Mouse (Mus musculus): ENCODE measurements around the gene Pdrg1.

Pdrg1 gene

DNA sequence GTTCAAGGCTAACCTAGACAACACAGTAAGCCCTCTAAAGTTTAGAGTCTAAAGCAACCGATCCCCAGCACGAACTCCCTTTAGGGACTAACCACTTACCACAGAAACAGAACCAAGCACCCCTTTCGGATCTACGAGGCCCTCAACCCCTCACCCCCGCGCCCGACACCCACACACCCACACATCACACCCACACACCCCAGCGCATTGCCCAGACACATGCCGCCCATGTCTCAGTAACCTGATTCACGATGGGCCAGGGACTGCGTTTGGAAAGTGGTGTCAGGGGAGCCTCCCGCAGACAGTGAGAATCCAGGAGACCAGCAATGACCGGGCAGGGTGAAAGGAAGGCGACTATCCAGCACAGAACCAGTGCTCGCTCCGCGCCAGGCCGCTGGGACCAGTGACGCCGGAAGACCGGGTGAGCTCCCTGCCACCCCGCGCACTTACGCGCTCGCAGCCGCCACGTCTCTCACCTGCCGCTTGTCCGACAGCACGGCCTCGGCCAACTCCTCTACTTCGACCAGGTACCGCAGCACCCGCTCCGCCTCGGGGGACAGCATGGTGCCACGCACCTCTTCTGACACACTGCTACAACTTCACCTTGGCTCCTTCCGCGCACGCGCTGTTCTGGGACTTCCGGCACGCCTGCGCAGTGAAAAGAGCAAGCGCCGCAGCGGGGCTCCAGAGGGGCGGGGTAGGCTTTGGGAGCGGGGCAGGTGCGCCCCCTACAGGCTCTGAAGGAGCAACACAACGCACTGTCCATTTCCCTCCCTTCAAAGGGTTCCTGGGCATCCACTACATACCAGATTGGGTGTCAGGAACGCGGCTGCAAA lies at the start of gene Pdrg1:
Gene Pdrg1, minus strand, starts transcription at position 670 of the 836 bp plus-strand sequence.
- peak; percentile 97 for DNase-seq (ENCODE audit: low read depth)

DNA sequence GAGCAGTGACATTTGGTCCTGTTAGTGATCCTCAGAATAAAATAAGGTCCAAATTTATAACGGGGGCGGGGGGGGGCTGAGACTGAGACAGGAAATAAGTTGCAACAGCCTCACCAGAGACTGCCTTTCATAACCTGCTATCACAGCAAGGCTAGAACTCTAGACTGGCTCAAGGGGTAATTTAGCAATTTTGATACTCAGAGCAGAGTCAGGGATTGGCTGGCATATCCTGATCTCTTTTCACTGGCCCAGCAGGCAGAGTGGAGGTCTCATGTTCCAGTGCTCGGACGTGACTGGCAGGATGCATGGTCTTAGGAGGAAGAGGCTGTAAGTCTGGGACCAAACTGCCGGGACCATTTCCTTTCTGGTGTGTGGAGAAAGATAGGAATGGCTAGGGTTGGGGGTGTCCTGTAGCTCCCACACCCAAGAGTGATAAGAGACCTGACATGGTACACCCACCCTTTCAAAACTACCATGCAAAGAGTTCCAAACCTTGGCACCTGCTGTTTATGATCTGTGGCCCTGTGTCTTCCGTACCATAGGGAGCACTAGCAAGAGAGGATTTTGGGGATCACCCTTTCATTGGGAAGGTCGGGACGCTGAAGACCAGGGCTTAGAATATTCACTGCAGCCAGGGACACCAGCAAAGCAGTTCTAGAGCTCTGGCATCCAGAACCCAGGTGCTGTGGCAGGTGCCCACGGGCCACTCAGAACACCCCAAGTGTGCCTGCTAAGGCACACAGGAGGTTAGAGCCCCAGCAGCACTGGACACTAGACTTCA lies 49.2 kb upstream of the Pdrg1 start:
- no peak for DNase-seq (ENCODE audit: low read depth)

DNA sequence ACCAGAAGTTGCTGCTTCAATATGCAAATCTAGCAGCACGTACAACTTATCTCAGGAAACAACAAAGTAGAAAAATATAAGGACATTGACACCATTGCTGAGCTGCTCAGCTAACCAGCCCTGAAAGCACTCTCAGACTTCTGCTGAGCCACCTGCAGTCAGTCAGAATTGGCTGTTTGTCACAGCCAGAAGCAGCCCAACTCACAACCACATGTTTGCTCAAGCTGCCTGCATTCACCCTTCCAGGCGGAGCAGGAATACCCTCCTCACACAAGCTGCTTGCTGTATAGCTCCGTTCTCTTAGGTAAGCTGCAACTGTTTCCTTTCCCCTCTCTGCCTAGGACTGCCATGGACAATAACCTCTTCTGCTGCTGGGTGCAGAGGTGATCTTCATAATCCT lies 48.2 kb upstream of the Pdrg1 start:
- peak; percentile 5 for DNase-seq (ENCODE audit: low read depth)

DNA sequence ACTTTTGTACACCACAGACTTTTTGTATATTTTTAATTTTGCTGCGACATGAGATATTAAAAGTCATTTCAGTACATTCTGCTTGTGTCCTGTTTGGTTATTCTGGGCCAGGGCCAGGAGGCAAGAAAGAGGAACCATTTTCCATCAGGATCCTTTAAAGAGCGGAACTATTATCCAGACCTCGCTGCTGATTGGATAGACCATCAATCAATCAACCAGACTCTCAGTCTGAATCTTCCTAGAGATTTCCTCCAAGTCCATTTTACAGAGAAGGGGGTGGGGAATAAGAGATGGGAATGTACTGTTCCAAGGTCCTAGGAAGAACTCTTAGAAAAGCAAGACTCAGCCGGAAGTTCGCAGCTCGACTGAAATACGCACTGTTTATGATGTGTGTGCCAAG lies 45.0 kb upstream of the Pdrg1 start:
- no peak for DNase-seq (ENCODE audit: low read depth)

DNA sequence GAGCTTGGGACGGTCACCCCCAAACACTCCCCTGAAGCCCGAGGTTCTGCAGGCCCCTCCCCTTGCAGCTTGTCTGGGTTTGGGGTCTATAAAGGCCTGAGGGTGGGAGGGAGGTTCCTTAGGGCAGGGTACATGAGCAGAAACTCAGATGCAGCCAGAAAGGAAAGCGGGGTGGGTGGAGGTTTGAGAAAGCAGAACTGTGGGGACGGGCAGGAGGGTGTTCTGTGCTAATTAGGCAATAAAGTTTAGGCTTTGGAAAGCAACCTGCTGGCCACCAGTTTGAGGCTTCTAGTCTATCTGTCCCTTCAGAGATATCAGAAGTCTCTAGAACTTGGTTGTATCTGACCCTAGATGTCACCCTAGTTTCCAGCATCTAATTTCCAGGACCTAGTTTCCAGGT lies 43.1 kb upstream of the Pdrg1 start:
- DNase-seq (ENCODE audit: low read depth), result no peak

DNA sequence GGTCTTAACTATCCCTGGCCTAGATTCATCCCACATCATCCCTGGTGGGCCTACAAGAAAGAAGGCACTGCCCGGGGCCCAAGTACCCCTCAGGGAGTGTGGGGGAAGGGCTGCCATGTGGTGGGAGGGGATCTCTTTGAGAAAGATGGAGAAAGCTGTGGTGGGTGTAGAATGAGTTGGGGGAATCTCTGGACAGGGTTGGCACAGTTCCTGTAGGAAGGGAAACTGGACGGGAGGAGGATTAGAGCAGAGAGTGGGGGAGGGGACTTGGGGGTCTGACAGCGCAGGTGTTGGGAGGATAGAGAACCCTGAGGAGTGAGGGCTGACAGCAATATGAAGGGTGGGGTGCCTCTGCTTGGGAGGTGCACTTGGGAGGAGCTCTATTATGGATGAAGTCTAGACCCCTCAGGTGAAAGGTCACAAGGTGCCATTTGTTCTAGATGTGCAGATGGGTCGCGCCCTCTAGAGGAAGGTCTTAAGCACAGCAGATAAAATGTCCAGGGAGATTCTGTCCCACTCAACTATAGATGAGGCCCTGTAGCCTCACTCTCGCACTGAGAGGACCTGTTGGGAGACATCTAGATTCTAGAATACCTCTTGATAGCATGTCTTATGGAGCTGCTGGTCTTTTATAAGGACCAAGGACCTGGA lies 40.2 kb upstream of the Pdrg1 start:
- DNase-seq (ENCODE audit: low read depth), result no peak

DNA sequence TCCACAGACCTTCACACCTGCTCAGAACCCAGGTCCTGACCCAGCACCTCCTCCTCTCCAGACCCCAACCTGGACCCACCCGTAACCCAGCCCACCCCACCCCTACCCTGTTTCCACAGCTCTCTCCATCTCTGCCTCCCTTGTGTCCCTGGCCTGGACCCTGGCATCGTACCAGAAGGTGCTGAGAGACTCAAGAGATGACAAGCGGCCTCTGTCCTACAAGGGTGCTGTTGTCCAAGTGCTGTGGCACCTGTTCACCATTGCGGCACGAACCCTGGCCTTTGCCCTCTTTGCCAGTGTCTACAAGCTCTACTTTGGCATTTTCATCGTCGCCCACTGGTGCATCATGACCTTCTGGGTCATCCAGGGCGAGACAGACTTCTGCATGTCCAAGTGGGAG lies 38.7 kb upstream of the Pdrg1 start:
- no peak for DNase-seq (ENCODE audit: low read depth)

DNA sequence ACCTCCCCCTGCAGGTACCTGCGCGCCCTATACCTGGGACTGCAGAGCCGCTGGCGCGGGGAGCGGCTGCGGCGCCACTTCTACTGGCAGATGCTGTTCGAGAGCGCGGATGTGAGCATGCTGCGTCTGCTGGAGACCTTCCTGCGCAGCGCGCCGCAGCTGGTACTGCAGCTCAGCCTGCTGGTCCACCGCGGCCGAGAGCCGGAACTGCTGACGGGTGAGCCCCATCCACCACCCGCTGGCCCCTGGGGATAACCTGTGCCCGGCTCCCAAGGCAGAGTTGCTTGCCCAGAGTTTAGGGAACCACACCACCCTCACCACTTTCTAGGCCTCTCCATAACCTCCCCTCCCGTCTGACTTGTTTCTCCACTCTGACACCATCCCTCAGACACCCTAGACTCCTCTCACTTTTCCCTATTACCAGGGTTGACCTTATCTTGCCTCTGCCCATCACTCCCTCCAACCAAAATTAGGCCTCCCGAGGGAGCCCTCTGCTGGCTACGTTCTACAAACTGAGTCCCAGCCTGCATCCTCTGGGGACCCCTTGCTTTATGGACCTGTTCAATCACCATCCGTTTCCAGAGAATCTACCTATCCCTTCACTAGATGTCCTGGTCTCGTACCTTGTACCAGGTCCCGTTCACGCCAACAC lies 37.6 kb upstream of the Pdrg1 start:
- no peak for DNase-seq (ENCODE audit: low read depth)

DNA sequence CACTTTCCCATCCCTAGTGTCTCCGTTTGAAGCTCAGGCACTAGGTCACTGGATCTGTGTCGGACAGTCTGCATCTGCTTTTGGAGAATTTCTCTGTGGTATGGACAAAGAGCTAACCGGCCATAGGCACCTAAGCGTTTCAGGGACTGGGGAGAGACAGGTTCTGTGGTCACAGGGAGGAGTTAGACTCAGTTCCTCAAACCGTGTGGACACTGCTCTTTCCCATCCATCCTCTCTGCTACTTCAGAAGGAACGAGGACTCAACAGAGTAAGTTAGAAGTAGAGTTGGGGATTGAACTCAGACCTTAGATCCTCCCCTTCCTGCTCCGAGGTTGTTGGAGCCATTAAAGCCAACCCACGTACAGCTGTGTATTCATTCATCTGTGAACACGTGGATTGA lies 36.3 kb upstream of the Pdrg1 start:
- DNase-seq (ENCODE audit: low read depth), result no peak

DNA sequence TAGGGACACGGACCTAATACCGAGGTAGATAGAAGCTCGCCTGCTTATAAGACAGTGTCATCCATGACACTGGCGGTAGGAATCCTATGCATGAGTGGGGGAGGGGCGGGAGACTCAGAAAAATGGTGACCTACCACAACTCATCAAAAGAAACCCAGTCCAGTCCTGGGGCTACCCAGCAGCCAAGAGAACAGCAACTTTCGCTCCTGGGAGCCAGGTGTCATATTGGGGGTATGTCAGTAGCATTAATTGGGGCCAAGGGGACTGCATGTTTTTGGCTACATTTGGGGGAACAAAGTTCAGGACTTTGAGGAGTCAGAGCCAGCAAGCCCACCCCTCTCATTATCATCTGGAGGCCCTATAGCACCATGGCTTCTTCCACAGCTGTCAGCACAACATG lies 35.9 kb upstream of the Pdrg1 start:
- DNase-seq (ENCODE audit: low read depth), result no peak

DNA sequence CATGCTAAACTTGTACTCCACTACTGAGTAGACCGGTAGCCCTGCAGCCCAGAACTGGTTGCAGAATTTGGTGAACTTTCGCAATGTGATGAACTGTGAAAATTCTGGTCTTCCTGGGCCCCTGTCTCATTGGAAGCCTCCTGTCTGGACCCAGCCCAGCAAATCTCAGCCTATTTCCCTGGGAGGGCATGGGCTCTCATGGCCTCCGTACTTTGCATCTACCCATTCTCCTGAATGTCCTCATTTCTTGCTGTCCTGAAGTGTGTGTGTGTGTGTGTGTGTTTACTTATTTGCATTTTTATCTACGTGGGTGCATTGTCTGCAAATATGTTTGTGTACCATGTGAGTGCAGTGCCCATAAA lies 34.8 kb upstream of the Pdrg1 start:
- DNase-seq (ENCODE audit: low read depth), result no peak

DNA sequence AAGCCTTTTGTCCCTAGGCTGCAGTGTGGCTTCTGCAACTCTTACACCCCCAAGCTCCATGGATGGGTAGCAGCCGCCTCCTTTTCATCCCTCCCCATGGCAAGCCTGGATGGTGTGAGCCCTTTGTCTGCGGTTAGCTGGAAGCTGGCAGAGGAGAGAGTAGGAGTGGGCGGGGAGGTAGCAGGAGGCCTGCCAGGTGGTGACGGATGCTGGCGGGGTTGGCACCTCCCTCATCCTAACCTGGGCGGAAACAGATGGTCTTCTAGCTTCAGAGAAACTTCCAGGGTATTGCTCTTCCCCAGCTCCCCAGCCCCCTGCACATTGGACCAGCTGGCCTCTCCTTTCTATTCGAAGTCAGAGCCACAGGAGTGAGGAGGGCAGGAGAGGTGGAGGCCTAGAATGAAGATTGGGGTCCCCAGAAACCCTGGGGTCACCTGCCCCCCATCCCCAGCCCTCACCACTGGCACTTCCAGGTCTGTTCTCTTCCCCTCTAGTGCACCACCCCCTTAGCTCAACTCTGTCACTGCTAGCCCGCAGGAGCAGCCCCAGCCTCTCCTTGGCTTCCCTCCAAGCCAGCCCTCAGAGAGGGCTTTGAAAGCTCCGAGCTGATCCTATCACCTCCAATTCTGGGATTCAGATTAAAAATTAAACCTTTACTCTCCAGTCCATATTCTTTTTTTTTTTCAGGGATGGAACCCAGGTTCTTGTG lies 34.2 kb upstream of the Pdrg1 start:
- DNase-seq (ENCODE audit: low read depth), result no peak

DNA sequence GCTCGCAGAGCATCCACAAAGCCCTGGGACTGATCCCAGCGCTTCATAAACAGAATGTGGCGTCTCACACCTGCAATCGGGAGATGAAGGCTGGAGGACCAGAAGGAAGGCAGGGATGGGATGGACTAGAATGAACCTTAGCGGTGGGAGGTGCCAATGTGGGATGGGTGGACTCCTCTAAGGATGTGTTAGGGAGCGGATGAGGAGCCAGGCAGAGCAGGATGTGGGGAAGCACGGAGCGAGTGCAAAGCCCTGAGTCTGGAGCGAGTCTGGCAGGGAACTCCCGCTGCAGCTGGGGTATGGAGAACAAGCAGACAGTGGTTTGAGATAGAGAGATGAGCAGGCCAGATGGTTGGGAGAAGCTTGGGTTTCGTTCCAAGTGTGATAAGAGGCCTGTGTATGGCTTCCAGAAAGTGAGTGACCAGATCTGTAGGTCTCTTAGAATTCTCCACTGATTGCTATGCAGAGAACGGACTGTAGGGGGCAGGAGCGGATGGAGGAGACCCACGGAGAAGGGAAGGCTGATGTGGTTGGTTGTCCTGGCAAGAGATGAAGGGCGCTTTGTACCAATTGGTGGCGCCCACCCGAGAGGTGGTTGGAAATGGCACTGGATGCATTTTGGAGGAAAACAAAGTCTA lies 32.7 kb upstream of the Pdrg1 start:
- DNase-seq (ENCODE audit: low read depth), result peak; percentile 57

DNA sequence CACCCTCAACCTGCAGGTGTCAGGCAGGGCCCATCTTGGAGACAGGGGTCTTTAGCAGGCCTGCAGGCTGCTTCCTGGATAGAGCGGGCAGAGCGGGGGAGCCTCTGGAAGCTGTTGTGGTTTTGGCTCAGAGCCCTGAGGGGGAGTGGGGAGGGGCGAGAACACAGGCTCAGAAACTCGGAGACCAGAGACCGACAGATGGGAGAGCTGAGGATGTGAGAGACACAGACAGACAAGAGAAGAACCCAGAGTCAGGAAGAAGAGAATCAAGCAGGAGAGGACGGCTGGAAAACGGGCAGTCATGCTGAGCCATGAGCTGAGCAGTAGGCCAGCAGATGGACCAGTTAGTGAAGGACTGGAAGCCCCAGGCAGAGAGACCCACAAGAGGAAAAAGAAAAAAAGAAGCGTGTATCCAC lies 30.7 kb upstream of the Pdrg1 start:
- peak; percentile 11 for DNase-seq (ENCODE audit: low read depth)

DNA sequence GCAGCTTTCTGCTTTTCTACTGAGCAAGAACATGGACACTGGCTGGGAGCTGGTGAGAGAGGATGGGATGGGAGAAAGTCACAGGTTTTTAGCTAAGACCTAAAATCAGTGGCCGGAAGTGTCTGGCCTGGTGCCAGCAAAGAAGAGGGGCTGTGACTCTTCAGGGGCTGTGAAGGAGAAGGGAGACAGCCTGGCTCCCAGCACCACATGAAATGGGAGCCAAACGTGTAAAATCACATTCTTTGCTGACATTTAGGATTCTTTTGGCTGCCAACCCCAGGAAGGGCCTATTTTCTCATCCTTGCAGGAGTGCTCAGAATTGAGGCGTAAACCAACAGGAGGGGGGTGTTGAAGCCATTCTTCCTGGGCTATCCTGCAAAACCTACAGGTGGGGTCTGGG lies 28.7 kb upstream of the Pdrg1 start:
- no peak for DNase-seq (ENCODE audit: low read depth)

DNA sequence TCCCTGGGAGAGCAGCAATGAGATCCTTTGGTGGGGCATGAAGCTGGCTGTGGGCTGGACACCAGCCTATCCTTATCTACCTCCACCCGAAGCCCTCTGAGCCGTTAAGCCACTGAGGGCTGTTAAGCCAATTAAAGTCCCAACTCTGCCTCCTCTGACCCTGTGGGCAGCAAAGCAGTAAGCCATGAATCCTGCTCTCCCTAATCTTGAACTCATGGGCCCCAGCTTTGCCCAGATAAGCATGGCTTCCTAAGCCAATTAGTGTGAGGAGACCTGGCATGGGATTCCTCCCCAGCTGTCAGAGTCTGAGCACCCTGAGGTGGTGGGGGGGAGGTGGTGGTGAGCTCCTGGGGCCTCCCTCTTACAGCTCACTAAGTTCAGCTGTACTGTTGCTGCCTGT lies 21.5 kb upstream of the Pdrg1 start:
- no peak for DNase-seq (ENCODE audit: low read depth)

DNA sequence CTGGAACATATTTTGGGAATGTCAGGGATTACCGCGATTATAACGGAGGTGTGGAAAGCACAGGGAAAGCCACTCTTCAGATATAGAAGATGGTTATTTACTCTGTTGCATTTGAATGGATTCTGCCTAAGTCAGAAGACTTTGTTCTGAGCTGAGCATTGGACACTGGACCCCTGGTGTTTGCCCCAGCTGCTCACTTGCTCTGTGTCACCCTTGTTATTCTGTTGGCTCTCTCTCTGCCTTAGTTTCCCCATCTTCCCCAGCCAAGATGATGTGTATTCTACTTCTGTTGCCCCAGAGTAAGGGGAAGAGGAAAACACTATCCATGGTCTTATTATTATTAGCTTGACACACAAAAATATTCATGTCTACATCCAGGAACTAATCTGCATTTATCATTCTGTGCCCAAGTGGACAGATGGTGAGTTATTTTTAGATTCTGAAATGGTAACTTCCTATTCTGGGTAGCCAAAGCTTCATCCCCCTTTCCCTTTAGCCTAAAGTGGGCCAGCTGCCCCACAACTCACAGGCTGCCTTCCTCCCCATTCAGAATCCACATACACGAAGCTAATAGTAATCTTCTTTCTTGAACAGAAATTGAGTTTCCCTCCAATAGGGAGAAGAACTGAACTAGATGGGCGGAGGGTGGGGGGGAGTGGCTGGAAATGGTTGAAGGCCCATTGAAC lies 18.5 kb upstream of the Pdrg1 start:
- DNase-seq (ENCODE audit: low read depth), result no peak

DNA sequence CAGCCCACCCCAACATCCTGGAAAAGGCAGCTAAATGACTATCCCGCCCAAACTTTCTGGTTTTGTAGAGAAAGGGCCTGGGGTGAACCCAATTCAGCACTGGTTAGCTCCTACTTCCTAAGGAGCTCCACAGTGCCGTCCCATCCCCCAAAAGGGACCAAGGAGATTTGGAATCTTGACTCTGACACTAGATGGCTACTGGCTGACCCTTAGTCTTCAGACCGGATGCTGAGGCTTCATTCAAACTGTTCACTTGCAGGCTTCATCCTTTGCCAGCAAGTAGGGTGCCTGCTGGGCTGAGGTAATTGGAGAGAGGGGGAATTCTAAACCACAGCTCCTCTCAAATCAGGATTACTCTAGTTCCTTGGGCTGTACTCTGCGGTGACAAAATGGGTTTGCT lies 17.7 kb upstream of the Pdrg1 start:
- no peak for DNase-seq (ENCODE audit: low read depth)

DNA sequence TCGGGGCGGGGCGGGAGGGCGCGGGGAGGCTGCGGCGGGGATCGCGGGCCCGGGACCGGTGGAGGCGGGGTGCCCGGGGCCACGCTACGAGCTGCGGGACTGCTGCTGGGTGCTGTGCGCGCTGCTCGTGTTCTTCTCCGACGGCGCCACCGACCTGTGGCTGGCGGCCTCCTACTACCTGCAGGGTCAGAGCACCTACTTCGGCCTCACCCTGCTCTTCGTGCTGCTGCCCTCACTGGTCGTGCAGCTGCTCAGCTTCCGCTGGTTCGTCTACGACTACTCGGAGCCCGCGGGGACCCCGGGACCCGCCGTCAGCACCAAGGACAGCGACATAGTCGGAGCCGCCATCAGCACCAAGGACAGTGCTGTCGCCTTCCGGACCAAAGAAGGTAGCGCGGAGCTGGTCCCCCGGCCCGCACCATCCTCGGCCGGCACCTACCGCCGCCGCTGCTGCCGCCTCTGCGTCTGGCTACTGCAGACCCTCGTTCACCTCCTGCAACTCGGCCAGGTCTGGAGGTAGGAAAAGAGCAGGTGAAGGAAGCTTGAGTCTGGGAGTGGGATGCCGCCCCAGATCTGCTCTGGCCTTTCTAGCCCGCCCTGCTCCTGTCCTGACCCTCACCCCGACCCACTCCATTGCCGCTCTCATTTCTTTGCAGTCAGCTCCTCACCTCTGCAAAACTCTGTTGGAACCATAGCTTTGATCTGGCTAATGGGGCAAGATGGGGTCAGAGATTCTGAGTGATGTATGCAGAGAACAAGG lies 17.0 kb upstream of the Pdrg1 start:
- peak; percentile 55 for DNase-seq (ENCODE audit: low read depth)

Data from NIH3T3 (cell line).